Mouse (Mus musculus): ENCODE data around the gene Map3k21. TPM values are rescaled to one million over a fixed set of nuclear protein-coding genes. Genes with fewer than 3 reads are reported as not detected.

Map3k21 gene
- total RNA-seq (2014; rRNA removed; ENCODE audit: low replicate concordance), result 0.34 and 1.2 TPM in 2 replicates
- polyA plus RNA-seq (2015; fragmentation: Nextera tagmentation; extraction: Ambion mirVana), result 0.07 and 0.14 TPM in 2 replicates

DNA sequence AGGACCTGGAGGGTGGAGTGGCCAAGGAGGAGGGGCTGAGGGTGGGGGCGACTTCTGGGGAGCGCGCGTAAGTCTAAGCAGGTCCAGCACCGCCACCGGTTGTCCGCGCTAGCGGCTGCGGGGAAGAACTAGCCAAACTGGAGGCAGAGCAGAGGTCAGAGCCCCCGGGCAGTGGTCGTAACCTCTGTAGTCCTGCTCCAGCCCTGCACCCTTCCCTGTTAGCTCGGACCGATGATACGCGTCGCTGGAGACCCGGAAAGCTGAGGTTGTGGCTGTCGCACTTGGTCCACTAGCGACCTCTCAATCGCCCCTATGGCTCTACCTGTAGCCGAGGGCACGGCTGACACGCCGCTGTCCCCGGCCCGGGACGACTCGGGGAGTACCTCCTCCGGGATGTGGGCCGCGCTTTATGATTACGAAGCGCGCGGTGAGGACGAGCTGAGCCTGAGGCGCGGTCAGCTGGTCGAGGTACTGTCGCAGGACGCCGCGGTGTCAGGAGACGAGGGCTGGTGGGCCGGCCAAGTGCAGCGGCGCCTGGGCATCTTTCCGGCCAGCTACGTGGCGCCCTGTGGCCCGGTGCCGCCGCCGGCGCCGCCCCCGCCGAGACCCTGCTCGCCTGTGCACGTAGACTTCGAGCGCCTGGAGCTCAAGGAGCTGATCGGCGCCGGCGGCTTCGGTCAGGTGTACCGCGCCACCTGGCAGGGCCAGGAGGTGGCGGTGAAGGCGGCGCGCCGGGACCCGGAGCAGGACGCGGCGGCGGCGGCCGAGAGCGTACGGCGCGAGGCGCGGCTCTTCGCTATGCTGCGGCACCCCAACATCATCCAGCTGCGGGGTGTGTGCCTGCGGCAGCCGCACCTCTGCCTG is at the start of gene Map3k21:
Gene Map3k21, plus strand, starts transcription at position 86 of the 864 bp plus-strand sequence.
- H3K27ac ChIP-seq (ENCODE audit: low read depth), result no peak within 1 kb of the TSS
- peaks cover 11% of the 10 kb centered on the region; the same call in 1 of the 2 replicates for H3K4me1 ChIP-seq (ENCODE audit: control insufficient read depth, insufficient read depth)
- peak within 1 kb of the TSS; percentile 93 for H3K4me2 ChIP-seq (ENCODE audit: low read depth, low read length)
- peak within 1 kb of the TSS; percentile 38 for H3K9ac ChIP-seq (replicated peaks; ENCODE audit: low read depth, low read length)
- no peaks in the 10 kb centered on the region for H3K9me3 ChIP-seq (replicated peaks; ENCODE audit: control insufficient read depth, low read length)
- H3K27me3 ChIP-seq (ENCODE audit: control insufficient read depth, insufficient read depth, low read length), result peaks cover 48% of the 10 kb centered on the region
- ATAC-seq (ENCODE audit: insufficient read depth, low read depth), result peak; percentile 61
- WGBS, result under 1% methylated on average over 87 of the region's 93 CpGs
- no peak for DNase-seq (ENCODE audit: low spot score)
- TF ChIP-seq EP300 (IDR thresholded peaks at IDR 0.05; ENCODE audit: low read depth) (no peak), CTCF (IDR thresholded peaks at IDR 0.05; ENCODE audit: low read depth) (no peak)
- H3K36me3 ChIP-seq (replicated peaks; ENCODE audit: control insufficient read depth, insufficient read depth, low read length), result no peaks in the 10 kb centered on the region
- peak within 1 kb of the TSS; percentile 62 for H3K4me3 ChIP-seq (ENCODE audit: low read depth, low read length)

DNA sequence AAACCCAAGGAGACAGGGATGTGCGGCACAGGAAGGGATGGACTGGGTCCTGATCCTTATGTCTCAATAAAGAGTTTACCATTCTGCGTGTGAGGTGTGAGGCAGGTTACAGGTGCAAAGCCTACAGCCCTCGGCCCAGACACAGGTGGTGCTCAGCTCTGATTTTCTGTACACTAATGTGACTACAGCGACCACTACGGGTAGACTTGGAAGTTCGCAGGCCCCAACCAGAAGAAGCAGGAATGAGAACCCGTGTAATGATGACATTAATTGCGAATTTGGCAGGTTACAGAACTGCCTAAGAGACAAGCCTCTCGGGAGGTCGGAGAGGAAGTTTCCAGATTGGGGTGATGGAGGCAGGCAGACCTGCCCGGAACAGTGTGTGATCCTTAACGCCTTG is 44.1 kb upstream of the Map3k21 start:
- DNase-seq (ENCODE audit: low spot score), result no peak
- 77% methylated on average over 12 of the region's 12 CpGs for WGBS
- no peak for ATAC-seq (ENCODE audit: insufficient read depth, low read depth)
- no peak overlapping the region for H3K27ac ChIP-seq (ENCODE audit: low read depth)
- H3K9me3 ChIP-seq (replicated peaks; ENCODE audit: control insufficient read depth, low read length), result no peaks in the 10 kb centered on the region
- TF ChIP-seq EP300 (IDR thresholded peaks at IDR 0.05; ENCODE audit: low read depth) (no peak), CTCF (IDR thresholded peaks at IDR 0.05; ENCODE audit: low read depth) (no peak)
- no peaks in the 10 kb centered on the region for H3K36me3 ChIP-seq (replicated peaks; ENCODE audit: control insufficient read depth, insufficient read depth, low read length)
- no peak overlapping the region for H3K4me2 ChIP-seq (ENCODE audit: low read depth, low read length)
- H3K9ac ChIP-seq (replicated peaks; ENCODE audit: low read depth, low read length), result no peak overlapping the region
- no peak overlapping the region for H3K4me3 ChIP-seq (ENCODE audit: low read depth, low read length)
- no peaks in the 10 kb centered on the region for H3K4me1 ChIP-seq (ENCODE audit: control insufficient read depth, insufficient read depth)
- 0 out of 2 replicates have a peak, but pooled peaks cover 4% of the 10 kb centered on the region for H3K27me3 ChIP-seq (ENCODE audit: control insufficient read depth, insufficient read depth, low read length)

DNA sequence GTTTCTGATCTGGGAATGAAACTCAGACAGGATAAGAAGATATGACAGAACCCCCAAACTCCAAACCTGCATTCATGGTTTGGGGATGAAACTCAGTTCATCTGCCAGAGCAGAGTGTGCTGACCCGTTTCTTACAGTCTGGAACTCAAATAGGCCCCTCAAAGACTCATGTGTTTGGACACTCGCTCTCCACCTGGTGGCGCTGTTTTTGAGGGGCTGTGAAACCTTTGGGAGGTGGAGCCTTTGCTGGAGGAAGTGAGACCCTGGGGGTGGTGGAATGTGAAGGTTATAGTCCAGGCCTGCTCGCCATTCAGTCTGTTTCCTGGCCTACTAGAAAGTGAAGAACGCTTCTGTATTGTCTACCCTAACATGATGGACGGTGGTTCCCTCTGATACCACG is 41.7 kb upstream of the Map3k21 start:
- no peak for ATAC-seq (ENCODE audit: insufficient read depth, low read depth)
- Histone ChIP-seq H3K9me3 (replicated peaks; ENCODE audit: control insufficient read depth, low read length) (no peaks in the 10 kb centered on the region), H3K9ac (replicated peaks; ENCODE audit: low read depth, low read length) (no peak overlapping the region), H3K27ac (ENCODE audit: low read depth) (no peak overlapping the region), H3K36me3 (replicated peaks; ENCODE audit: control insufficient read depth, insufficient read depth, low read length) (no peaks in the 10 kb centered on the region), H3K4me2 (ENCODE audit: low read depth, low read length) (no peak overlapping the region), H3K27me3 (ENCODE audit: control insufficient read depth, insufficient read depth, low read length) (0 out of 2 replicates have a peak, but pooled peaks cover 4% of the 10 kb centered on the region), H3K4me1 (ENCODE audit: control insufficient read depth, insufficient read depth) (peaks cover 10% of the 10 kb centered on the region), H3K4me3 (ENCODE audit: low read depth, low read length) (no peak overlapping the region)
- WGBS, result 47% methylated on average over 7 of the region's 7 CpGs
- DNase-seq (ENCODE audit: low spot score), result no peak
- TF ChIP-seq CTCF (IDR thresholded peaks at IDR 0.05; ENCODE audit: low read depth) (no peak; the same call in 1 of the 2 replicates), EP300 (IDR thresholded peaks at IDR 0.05; ENCODE audit: low read depth) (no peak)

DNA sequence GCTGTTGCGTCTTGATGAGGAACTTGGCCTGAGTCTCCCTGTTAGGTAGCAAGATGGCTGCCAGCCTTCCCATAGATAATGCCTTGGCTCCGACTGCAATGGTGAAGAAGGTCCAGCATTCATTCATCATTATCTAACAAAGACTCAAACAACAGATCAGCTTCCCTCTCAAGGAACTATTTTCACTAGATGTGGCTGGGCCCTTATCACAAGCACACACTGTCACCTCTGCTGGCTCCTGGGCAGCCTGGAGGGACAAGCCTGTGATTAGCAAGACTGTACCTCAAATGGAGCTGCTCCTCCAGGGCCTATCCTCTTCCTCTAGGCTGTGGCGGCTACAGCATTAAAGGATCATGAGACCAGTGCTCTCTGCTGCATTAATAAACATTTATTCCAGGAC is 40.5 kb upstream of the Map3k21 start:
- Histone ChIP-seq H3K9ac (replicated peaks; ENCODE audit: low read depth, low read length) (no peak overlapping the region), H3K36me3 (replicated peaks; ENCODE audit: control insufficient read depth, insufficient read depth, low read length) (no peaks in the 10 kb centered on the region), H3K27me3 (ENCODE audit: control insufficient read depth, insufficient read depth, low read length) (0 out of 2 replicates have a peak, but pooled peaks cover 4% of the 10 kb centered on the region), H3K27ac (ENCODE audit: low read depth) (0 out of 2 replicates have a peak overlapping the region, but pooled peaks have one; percentile 19), H3K4me1 (ENCODE audit: control insufficient read depth, insufficient read depth) (peaks cover 10% of the 10 kb centered on the region), H3K4me3 (ENCODE audit: low read depth, low read length) (no peak overlapping the region), H3K9me3 (replicated peaks; ENCODE audit: control insufficient read depth, low read length) (no peaks in the 10 kb centered on the region), H3K4me2 (ENCODE audit: low read depth, low read length) (no peak overlapping the region)
- 74% methylated on average over 3 of the region's 3 CpGs for WGBS
- no peak for ATAC-seq (ENCODE audit: insufficient read depth, low read depth)
- TF ChIP-seq CTCF (IDR thresholded peaks at IDR 0.05; ENCODE audit: low read depth), result no peak
- no peak for TF ChIP-seq EP300 (IDR thresholded peaks at IDR 0.05; ENCODE audit: low read depth)
- no peak for DNase-seq (ENCODE audit: low spot score)

DNA sequence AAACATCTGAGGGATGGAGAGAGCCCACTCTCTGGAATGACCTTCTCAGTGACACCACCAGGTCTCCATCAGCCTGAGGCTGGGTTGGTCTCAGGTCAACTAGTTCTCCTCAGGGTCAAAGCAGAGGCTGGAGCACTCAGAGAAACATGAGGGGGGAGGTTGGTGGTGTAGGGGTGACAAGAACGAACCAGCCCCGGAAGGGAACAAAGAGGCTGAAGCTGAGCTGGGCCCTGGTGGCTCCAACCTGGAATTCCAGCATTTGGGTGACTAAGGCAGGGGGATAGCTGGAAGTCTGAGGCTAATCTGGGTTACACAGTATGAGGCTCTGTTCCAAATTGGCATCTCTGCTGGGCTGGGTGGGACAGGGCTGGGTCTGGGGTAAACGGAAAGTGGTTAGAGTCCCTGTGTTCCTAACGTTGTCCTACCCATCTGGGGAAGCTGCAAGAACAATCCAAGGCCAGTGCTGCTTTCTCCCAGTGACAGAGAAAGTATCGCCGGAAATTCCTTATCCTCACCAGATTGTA is 40.0 kb upstream of the Map3k21 start:
- DNase-seq (ENCODE audit: low spot score), result no peak
- no peaks in the 10 kb centered on the region for H3K36me3 ChIP-seq (replicated peaks; ENCODE audit: control insufficient read depth, insufficient read depth, low read length)
- no peak overlapping the region for H3K4me3 ChIP-seq (ENCODE audit: low read depth, low read length)
- peak; percentile 8; the same call in 1 of the 2 replicates for ATAC-seq (ENCODE audit: insufficient read depth, low read depth)
- no peak overlapping the region for H3K9ac ChIP-seq (replicated peaks; ENCODE audit: low read depth, low read length)
- no peak overlapping the region for H3K4me2 ChIP-seq (ENCODE audit: low read depth, low read length)
- no peak for TF ChIP-seq CTCF (IDR thresholded peaks at IDR 0.05; ENCODE audit: low read depth)
- TF ChIP-seq EP300 (IDR thresholded peaks at IDR 0.05; ENCODE audit: low read depth), result no peak
- 0 out of 2 replicates have a peak overlapping the region, but pooled peaks have one; percentile 19 for H3K27ac ChIP-seq (ENCODE audit: low read depth)
- WGBS, result 16% methylated on average over 6 of the region's 6 CpGs
- H3K9me3 ChIP-seq (replicated peaks; ENCODE audit: control insufficient read depth, low read length), result no peaks in the 10 kb centered on the region
- H3K4me1 ChIP-seq (ENCODE audit: control insufficient read depth, insufficient read depth), result peaks cover 10% of the 10 kb centered on the region
- H3K27me3 ChIP-seq (ENCODE audit: control insufficient read depth, insufficient read depth, low read length), result 0 out of 2 replicates have a peak, but pooled peaks cover 4% of the 10 kb centered on the region

Data from heart, postnatal 0 days (tissue).